Mouse (Mus musculus): ENCODE results near the gene Map4k1. TPM values are rescaled to one million over a fixed set of nuclear protein-coding genes. Genes with fewer than 3 reads are reported as not detected.

Map4k1 gene
- total RNA-seq, 2 experiments from 2014 or later, result 1.6 to 1.9 TPM

- DNase-seq (ENCODE audit: low spot score in 2 of 2), result no peak
- intact Hi-C loops (cut with DNase I), result no loop called here
Measured at GRCm38 (mm10) chr7:29046533-29046932, 64.7 kb downstream of the Map4k1 start.

GRCm38 (mm10) chr7:29048070-29048469, 66.2 kb downstream of the Map4k1 start:
- no peak for DNase-seq (ENCODE audit: low spot score in 2 of 2)
- intact Hi-C loops (cut with DNase I), result no loop called here

GRCm38 (mm10) chr7:29048615-29049014, 66.8 kb downstream of the Map4k1 start:
- intact Hi-C loops (cut with DNase I), result no loop called here
- DNase-seq (ENCODE audit: low spot score in 2 of 2), result no peak

GRCm38 (mm10) chr7:29050797-29051196, 68.9 kb downstream of the Map4k1 start:
- DNase-seq (ENCODE audit: low spot score in 2 of 2), result no peak
- intact Hi-C loops (cut with DNase I), result loop anchor here (5.0 kb wide), 1 partner anchor 247 kb away; no protein-coding TSS in a partner anchor

- intact Hi-C loops (cut with DNase I), result loop anchor here (5.0 kb wide), 1 partner anchor 244 kb away; no protein-coding TSS in a partner anchor
- no peak for DNase-seq (ENCODE audit: low spot score in 2 of 2)
Measured at GRCm38 (mm10) chr7:29052821-29053220, 71.0 kb downstream of the Map4k1 start.

Small RNAs within 50 kb of the gene (microRNA-seq; reads per million reads assigned to microRNA genes)
- not detected for gene Gm44408

Other genes starting within 250 kb of the Map4k1 start
- gene Mrps12, start 240.2 kb upstream of the Map4k1 start, total RNA-seq (2021), result 10 to 100 TPM; 66.5 to 70.2 TPM
- 10 to 100 TPM; 14.9 to 15.1 TPM for gene Sars2, start 240.1 kb upstream of the Map4k1 start, total RNA-seq (2021)
- gene Ccer2, start 225.9 kb upstream of the Map4k1 start, total RNA-seq (2021), result 1 to 10 TPM; 1.3 to 2.6 TPM
- gene Sirt2, start 215.3 kb upstream of the Map4k1 start, total RNA-seq (2021), result 100 to 1,000 TPM; 142 to 169 TPM
- gene Nfkbib, start 214.5 kb upstream of the Map4k1 start, total RNA-seq (2021), result 10 to 100 TPM; 34.7 to 38.9 TPM
- 1 to 10 TPM; 2.3 to 3.1 TPM for gene Rinl, start 193.1 kb upstream of the Map4k1 start, total RNA-seq (2021)
- 100 to 1,000 TPM; 414 to 415 TPM for gene Hnrnpl, start 173.5 kb upstream of the Map4k1 start, total RNA-seq (2021)
- 10 to 100 TPM; 45.0 to 47.8 TPM for gene Ech1, start 156.8 kb upstream of the Map4k1 start, total RNA-seq (2021)
- 1 to 10 TPM; 1.2 to 5.0 TPM for gene Lgals4, start 148.2 kb upstream of the Map4k1 start, total RNA-seq (2021)
- not detected for gene Lgals7, start 118.2 kb upstream of the Map4k1 start, total RNA-seq (2021)
- gene Capn12, start 100.6 kb upstream of the Map4k1 start, total RNA-seq (2021), result 1 to 10 TPM in 1 of 2 experiments, under 1 TPM in 1; 0.72 to 1.4 TPM
- gene Actn4, start 19.7 kb upstream of the Map4k1 start, total RNA-seq (2021), result 100 to 1,000 TPM; 180 to 203 TPM
- gene Eif3k, start 186 bp upstream of the Map4k1 start, total RNA-seq (2021), result 100 to 1,000 TPM; 169 to 194 TPM
- 10 to 100 TPM in 1 of 2 experiments, 1 to 10 TPM in 1; 4.9 to 11.0 TPM for gene Ryr1, start 143.1 kb downstream of the Map4k1 start, total RNA-seq (2021)
- 1 to 10 TPM in 1 of 2 experiments, under 1 TPM in 1; 0.89 to 2.5 TPM for gene Rasgrp4, start 152.8 kb downstream of the Map4k1 start, total RNA-seq (2021)
- gene Fam98c, start 174.2 kb downstream of the Map4k1 start, total RNA-seq (2021), result 10 to 100 TPM; 35.3 to 40.3 TPM
- 1 to 10 TPM in 1 of 2 experiments, under 1 TPM in 1; 0.88 to 1.4 TPM for gene Ggn, start 188.2 kb downstream of the Map4k1 start, total RNA-seq (2021)
- 10 to 100 TPM; 41.8 to 62.4 TPM for gene Spred3, start 188.4 kb downstream of the Map4k1 start, total RNA-seq (2021)
- gene Psmd8, start 198.7 kb downstream of the Map4k1 start, total RNA-seq (2021), result 100 to 1,000 TPM; 126 to 136 TPM
- under 1 TPM; 0.52 to 0.75 TPM for gene Catsperg1, start 232.0 kb downstream of the Map4k1 start, total RNA-seq (2021)

All from left cerebral cortex, postnatal 36 days (tissue).